Mouse (Mus musculus): ENCODE measurements at regions not wholly inside any gene's neighbourhood (a gene's known extent, or its start where the extent isn't known, plus 50 kb on each side); places are given as distances from the start of the nearest gene placed in this dataset.

- DNase-seq (ENCODE audit: low spot score in 2 of 2), result no peak
Observed at GRCm38 (mm10) chr1:184298701-184299100, 264.6 kb upstream of the 1700056E22Rik start.

GRCm38 (mm10) chr1:184297001-184297740 is 263.1 kb upstream of the 1700056E22Rik start:
- no peak for DNase-seq (ENCODE audit: low spot score in 2 of 2)

- no peak for DNase-seq (ENCODE audit: low spot score in 2 of 2)
Observed at GRCm38 (mm10) chr1:184291129-184291528, 257.0 kb upstream of the 1700056E22Rik start.

GRCm38 (mm10) chr1:184289733-184290416 is 255.8 kb upstream of the 1700056E22Rik start:
- DNase-seq (ENCODE audit: low spot score in 2 of 2), result peak; percentile 20 to 24

GRCm38 (mm10) chr1:184281768-184282167 is 247.7 kb upstream of the 1700056E22Rik start:
- no peak for DNase-seq (ENCODE audit: low spot score in 2 of 2)

- no peak for DNase-seq (ENCODE audit: low spot score in 2 of 2)
Observed at GRCm38 (mm10) chr1:184279263-184279662, 245.2 kb upstream of the 1700056E22Rik start.

- no peak for DNase-seq (ENCODE audit: low spot score in 2 of 2)
Observed at GRCm38 (mm10) chr1:184277001-184277400, 242.9 kb upstream of the 1700056E22Rik start.

GRCm38 (mm10) chr1:184275877-184276276 is 241.8 kb upstream of the 1700056E22Rik start:
- no peak for DNase-seq (ENCODE audit: low spot score in 2 of 2)

- DNase-seq (ENCODE audit: low spot score in 2 of 2), result no peak
Observed at GRCm38 (mm10) chr1:184275396-184275795, 241.3 kb upstream of the 1700056E22Rik start.

- no peak for DNase-seq (ENCODE audit: low spot score in 2 of 2)
Observed at GRCm38 (mm10) chr1:184274704-184275103, 240.6 kb upstream of the 1700056E22Rik start.

GRCm38 (mm10) chr1:184273722-184274121 is 239.6 kb upstream of the 1700056E22Rik start:
- no peak for DNase-seq (ENCODE audit: low spot score in 2 of 2)

- no peak for DNase-seq (ENCODE audit: low spot score in 2 of 2)
Observed at GRCm38 (mm10) chr1:184271254-184271653, 237.2 kb upstream of the 1700056E22Rik start.

- DNase-seq (ENCODE audit: low spot score in 2 of 2), result peak; percentile 63 to 73
Observed at GRCm38 (mm10) chr1:184266051-184266450, 231.9 kb upstream of the 1700056E22Rik start.

- no peak for DNase-seq (ENCODE audit: low spot score in 2 of 2)
Observed at GRCm38 (mm10) chr1:184262975-184263374, 228.9 kb upstream of the 1700056E22Rik start.

- no peak for DNase-seq (ENCODE audit: low spot score in 2 of 2)
Observed at GRCm38 (mm10) chr1:184261385-184261727, 227.3 kb upstream of the 1700056E22Rik start.

GRCm38 (mm10) chr1:184260722-184261384 is 226.8 kb upstream of the 1700056E22Rik start:
- peak in 1 of 2 experiments; percentile 25 for DNase-seq (ENCODE audit: low spot score in 2 of 2)

GRCm38 (mm10) chr1:184259853-184260252 is 225.8 kb upstream of the 1700056E22Rik start:
- DNase-seq (ENCODE audit: low spot score in 2 of 2), result no peak

GRCm38 (mm10) chr1:184257356-184257755 is 223.3 kb upstream of the 1700056E22Rik start:
- no peak for DNase-seq (ENCODE audit: low spot score in 2 of 2)

- DNase-seq (ENCODE audit: low spot score in 2 of 2), result no peak
Observed at GRCm38 (mm10) chr1:184254951-184255350, 220.8 kb upstream of the 1700056E22Rik start.

GRCm38 (mm10) chr1:184244730-184245488 is 210.8 kb upstream of the 1700056E22Rik start:
- no peak for DNase-seq (ENCODE audit: low spot score in 2 of 2)

- DNase-seq (ENCODE audit: low spot score in 2 of 2), result no peak
Observed at GRCm38 (mm10) chr1:184244296-184244695, 210.2 kb upstream of the 1700056E22Rik start.

GRCm38 (mm10) chr1:184241846-184242245 is 207.7 kb upstream of the 1700056E22Rik start:
- DNase-seq (ENCODE audit: low spot score in 2 of 2), result no peak

Measured in right cerebral cortex, postnatal 10 days (tissue).